Mouse (Mus musculus) forebrain, embryonic 11.5 days (tissue): Measurements from ENCODE around the gene Fam78a. TPM values are rescaled to one million over a fixed set of nuclear protein-coding genes. Genes with fewer than 3 reads are reported as not detected.

ENCODE experiments used
- ATAC-seq: fragments of 200-750 bp; cut with Nextera tagmentation; replicated peaks from 2 replicates; pipeline ENCODE4 v1.8.0; 2017; ENCODE audit warnings: moderate TSS enrichment; ENCODE audit not compliant: low FRiP score
- DNase-seq: peaks from one replicate; pipeline ENCODE4 v3.0.0-alpha.2; 2017; ENCODE audit warnings: low spot score
- H3K27ac ChIP-seq: fragments of 300-500 bp; sonication (generic); 2 replicates; pipeline ENCODE4 v1.5.1; 2014; ENCODE audit warnings: low read depth, low read length
- H3K27me3 ChIP-seq: fragments of 300-500 bp; sonication (generic); 2 replicates; pipeline ENCODE4 v1.6.1; 2014; ENCODE audit warnings: mild to moderate bottlenecking, low read length, mixed read lengths; ENCODE audit not compliant: control insufficient read depth, insufficient read depth
- H3K36me3 ChIP-seq: fragments of 300-500 bp; sonication (generic); 2 replicates; pipeline ENCODE4 v1.6.1; 2014; ENCODE audit warnings: mild to moderate bottlenecking, low read length, moderate library complexity, mixed read lengths; ENCODE audit not compliant: control insufficient read depth, insufficient read depth
- H3K4me1 ChIP-seq: fragments of 300-500 bp; sonication (generic); replicated peaks from 2 replicates; pipeline ENCODE4 v1.6.1; 2014; ENCODE audit warnings: low read length, mixed read lengths; ENCODE audit not compliant: control insufficient read depth, insufficient read depth
- H3K4me2 ChIP-seq: fragments of 300-500 bp; sonication (generic); 2 replicates; pipeline ENCODE4 v1.6.1; 2014; ENCODE audit warnings: low read depth, mild to moderate bottlenecking, low read length, moderate library complexity, mixed read lengths; ENCODE audit not compliant: severe bottlenecking
- H3K4me3 ChIP-seq: fragments of 300-500 bp; sonication (generic); 2 replicates; pipeline ENCODE4 v1.5.1; 2014; ENCODE audit warnings: low read depth, low read length
- H3K9ac ChIP-seq: fragments of 300-500 bp; sonication (generic); 2 replicates; pipeline ENCODE4 v1.6.1; 2014; ENCODE audit warnings: low read length
- H3K9me3 ChIP-seq: fragments of 300-500 bp; sonication (generic); 2 replicates; pipeline ENCODE4 v1.6.1; 2016; ENCODE audit warnings: low read length, mixed read lengths; ENCODE audit not compliant: control insufficient read depth
- WGBS: fragments of 180-500 bp; shearing (Covaris S2); extraction: QIAGEN DNeasy Blood & Tissue Kit; methylation state at CpG from one replicate; pipeline ENCODE4 v1.1.7; 2014; 5-methylcytosine and 5-hydroxymethylcytosine counted together
- polyA plus RNA-seq: library from polyadenylated mRNA; unstranded; fragments of >200 nt; fragmentation: Nextera tagmentation; extraction: Ambion mirVana; gene quantifications from 2 replicates; pipeline ENCODE4 v1.2.1, GENCODE M21; 2014

The Fam78a gene
- polyA plus RNA-seq, 1 experiment from 2014 or later = 1.5 TPM

DNA sequence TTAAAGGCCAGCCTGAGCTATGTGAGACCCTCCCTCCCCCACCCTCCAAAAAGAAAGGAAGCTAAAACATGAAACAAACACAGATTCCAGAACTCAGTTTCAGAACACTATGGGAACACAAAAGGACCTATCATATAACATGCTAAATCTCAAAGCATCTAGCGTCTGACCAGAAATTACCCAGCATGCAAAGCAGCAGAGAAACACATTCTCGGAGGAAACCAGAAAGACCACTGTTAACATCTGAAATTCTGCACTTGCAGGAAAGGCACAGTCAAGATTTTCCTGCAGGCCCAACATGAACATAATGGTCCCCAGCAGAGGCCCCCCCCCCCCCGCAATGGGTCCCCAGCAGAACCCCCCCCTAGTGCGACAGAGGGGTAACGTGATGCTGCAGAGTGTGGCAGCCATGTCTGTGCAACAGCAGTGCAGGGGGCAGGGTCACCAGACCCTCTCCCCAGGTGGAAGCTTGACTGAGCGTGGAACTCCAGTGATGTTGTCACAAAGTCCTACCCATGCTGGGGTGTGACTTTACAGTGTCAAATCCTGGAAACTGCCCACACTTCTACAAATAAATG is 24.3 kb downstream of the Fam78a start:
- no peaks in the 10 kb centered on the region; the same call in 1 of the 2 replicates for H3K4me1 ChIP-seq

DNA sequence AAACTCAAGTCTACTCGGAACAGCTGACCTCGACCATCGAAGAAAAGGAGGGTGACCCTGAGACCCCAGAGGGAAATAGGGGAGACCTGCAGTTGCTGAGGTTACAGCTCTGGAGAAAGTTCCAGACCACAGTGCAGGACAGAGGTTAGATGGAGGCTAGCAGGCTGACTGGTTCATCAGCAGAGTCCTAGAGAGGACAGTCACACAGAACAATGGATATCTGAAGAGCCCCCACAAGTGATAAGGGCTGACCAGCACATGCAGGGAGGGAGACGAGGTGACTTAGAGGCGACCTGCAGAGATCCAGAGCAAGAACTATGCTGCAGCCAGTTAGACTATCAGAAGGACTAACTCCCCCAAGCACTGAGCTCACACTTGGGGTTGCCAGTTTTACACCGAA is 25.0 kb downstream of the Fam78a start:
- Histone ChIP-seq H3K36me3 (no peaks in the 10 kb centered on the region; the same call in 1 of the 2 replicates), H3K27me3 (no peaks in the 10 kb centered on the region), H3K4me2 (no peak overlapping the region), H3K4me1 (no peaks in the 10 kb centered on the region; the same call in 1 of the 2 replicates), H3K9me3 (no peaks in the 10 kb centered on the region), H3K9ac (no peak overlapping the region), H3K27ac (no peak overlapping the region), H3K4me3 (no peak overlapping the region)
- no peak for ATAC-seq
- 74% methylated on average over 6 of the region's 6 CpGs for WGBS
- no peak for DNase-seq

More for the DNA sequence above, 24.3 kb downstream of the Fam78a start:
- H3K9ac ChIP-seq = no peak overlapping the region
- DNase-seq (no peak), ATAC-seq (no peak)
- WGBS = 76% methylated on average over 6 of the region's 6 CpGs
- no peak overlapping the region for H3K4me2 ChIP-seq
- no peaks in the 10 kb centered on the region; the same call in 1 of the 2 replicates for H3K36me3 ChIP-seq
- no peaks in the 10 kb centered on the region for H3K27me3 ChIP-seq
- H3K4me3 ChIP-seq = no peak overlapping the region
- no peak overlapping the region; the same call in 1 of the 2 replicates for H3K27ac ChIP-seq
- H3K9me3 ChIP-seq = no peaks in the 10 kb centered on the region

DNA sequence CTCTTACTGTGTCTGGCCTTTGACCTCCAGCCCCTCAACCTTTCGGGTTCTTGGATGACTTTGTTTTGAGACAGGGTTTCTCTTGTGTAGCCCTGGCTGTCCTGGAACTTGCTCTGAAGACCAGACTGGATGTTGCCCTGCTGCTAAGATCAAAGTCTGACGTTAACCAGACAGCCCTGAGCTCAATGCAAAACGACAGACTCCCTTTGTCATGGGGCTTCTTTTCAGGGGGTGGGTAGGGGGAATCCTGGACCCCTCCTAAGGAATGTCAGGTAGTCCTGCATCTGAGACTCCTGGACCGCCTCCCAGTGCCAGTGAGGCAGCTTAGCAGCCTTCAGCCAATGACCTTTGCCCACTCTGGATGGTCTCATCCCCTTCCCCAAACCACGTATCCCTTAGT is 25.9 kb downstream of the Fam78a start:
- H3K36me3 ChIP-seq = no peaks in the 10 kb centered on the region; the same call in 1 of the 2 replicates
- H3K4me3 ChIP-seq = no peak overlapping the region
- H3K27me3 ChIP-seq = no peaks in the 10 kb centered on the region
- H3K4me2 ChIP-seq = no peak overlapping the region
- DNase-seq = no peak
- no peak overlapping the region for H3K27ac ChIP-seq
- no peaks in the 10 kb centered on the region; the same call in 1 of the 2 replicates for H3K4me1 ChIP-seq
- no peak overlapping the region for H3K9ac ChIP-seq
- no peak for ATAC-seq
- no peaks in the 10 kb centered on the region for H3K9me3 ChIP-seq
- 49% methylated on average over 5 of the region's 5 CpGs for WGBS

DNA sequence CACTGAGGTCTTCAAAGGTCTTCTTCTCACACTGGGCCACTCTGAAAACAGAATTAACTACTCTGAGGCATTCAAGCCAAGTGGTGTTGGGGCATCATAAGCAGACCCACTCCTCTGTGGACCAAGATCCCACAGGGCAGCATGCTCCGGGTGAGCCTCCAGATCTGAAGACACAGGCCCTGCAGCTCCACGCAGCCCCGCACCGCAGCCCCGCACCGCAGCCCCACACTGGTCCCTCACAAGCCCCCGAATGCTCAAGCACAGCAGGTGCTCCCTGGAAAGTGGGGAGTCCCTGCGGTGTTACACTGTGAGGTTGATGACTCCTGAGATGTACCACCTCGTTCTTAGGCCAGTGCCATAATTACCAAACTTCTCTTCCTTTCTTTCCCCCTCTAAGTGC is 26.4 kb downstream of the Fam78a start:
- Histone ChIP-seq H3K27ac (no peak overlapping the region), H3K36me3 (no peaks in the 10 kb centered on the region; the same call in 1 of the 2 replicates), H3K9me3 (no peaks in the 10 kb centered on the region), H3K4me2 (no peak overlapping the region), H3K4me3 (no peak overlapping the region), H3K27me3 (no peaks in the 10 kb centered on the region), H3K9ac (no peak overlapping the region), H3K4me1 (no peaks in the 10 kb centered on the region; the same call in 1 of the 2 replicates)
- no peak for DNase-seq
- ATAC-seq = no peak
- WGBS = 72% methylated on average over 9 of the region's 9 CpGs

DNA sequence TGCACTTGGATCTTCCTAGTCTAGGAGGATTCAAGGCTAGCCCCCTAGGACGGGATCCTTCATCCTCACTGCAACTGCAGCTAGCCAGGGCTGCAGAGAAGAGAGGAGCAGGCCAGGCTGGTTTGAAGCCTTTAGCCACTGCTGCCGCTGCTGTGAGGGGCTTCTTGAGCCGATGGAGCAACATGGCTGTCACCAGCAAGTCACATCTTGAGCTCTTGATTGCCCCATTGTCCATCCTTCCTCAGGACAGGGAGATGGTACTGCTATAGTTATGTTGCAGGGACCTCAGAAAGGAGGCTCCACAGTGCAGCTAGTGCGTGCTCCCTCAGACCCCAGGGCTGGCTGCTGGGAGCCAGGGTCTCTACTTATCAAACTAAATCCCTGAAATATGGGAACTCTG is 26.9 kb downstream of the Fam78a start:
- Histone ChIP-seq H3K36me3 (no peaks in the 10 kb centered on the region; the same call in 1 of the 2 replicates), H3K4me1 (no peaks in the 10 kb centered on the region; the same call in 1 of the 2 replicates), H3K4me3 (no peak overlapping the region), H3K9me3 (no peaks in the 10 kb centered on the region), H3K27me3 (no peaks in the 10 kb centered on the region), H3K4me2 (no peak overlapping the region), H3K9ac (no peak overlapping the region), H3K27ac (no peak overlapping the region)
- ATAC-seq (no peak), DNase-seq (no peak)
- WGBS = 81% methylated on average over 4 of the region's 4 CpGs

DNA sequence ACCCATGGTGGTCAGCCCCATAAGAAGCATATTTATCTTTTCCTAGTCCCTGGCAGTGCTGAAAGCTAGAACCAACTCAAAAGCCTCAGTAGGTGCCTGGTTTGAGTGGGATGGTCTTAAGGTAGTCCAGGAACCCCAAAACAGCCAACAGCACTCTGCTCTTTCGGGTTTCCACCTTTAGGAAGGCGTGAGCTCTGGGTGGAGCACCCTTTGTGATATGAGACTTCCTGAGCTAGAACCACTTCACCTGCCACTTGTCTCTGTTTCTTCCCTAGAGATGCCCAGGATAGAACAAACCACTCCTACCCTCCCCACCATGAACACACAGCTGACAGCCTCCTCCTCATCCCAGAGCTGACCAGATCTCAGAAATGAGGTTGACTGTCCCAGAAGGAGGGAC is 27.3 kb downstream of the Fam78a start:
- no peak overlapping the region for H3K4me3 ChIP-seq
- H3K4me2 ChIP-seq = no peak overlapping the region
- no peaks in the 10 kb centered on the region for H3K9me3 ChIP-seq
- ATAC-seq (no peak), DNase-seq (no peak)
- peaks cover 3% of the 10 kb centered on the region for H3K36me3 ChIP-seq
- H3K4me1 ChIP-seq = no peaks in the 10 kb centered on the region; the same call in 1 of the 2 replicates
- no peak overlapping the region for H3K9ac ChIP-seq
- 87% methylated on average over 2 of the region's 2 CpGs for WGBS
- H3K27me3 ChIP-seq = no peaks in the 10 kb centered on the region
- H3K27ac ChIP-seq = no peak overlapping the region

DNA sequence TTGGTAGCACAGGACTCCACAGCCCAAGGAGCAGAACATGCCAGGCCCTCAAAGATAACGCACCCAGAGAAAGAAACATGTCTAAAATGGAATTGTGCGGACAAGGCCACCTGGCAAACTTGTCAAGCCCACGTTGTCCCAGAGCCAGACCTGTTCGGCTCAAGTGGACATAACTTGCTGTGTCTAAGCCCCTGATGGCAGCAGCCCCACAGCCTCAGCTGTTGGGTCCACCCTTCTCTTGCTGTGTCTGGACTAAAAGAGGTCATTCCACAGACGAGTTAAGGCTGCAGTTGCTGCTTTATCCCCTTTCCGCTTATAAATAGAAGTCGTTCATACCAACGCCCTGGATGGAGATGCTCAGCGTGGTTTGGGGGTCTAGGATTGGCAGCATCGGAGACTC is 28.1 kb downstream of the Fam78a start:
- 89% methylated on average over 10 of the region's 10 CpGs for WGBS
- no peak overlapping the region for H3K9ac ChIP-seq
- no peaks in the 10 kb centered on the region for H3K27me3 ChIP-seq
- H3K4me1 ChIP-seq = no peaks in the 10 kb centered on the region; the same call in 1 of the 2 replicates
- no peak overlapping the region for H3K4me3 ChIP-seq
- H3K4me2 ChIP-seq = no peak overlapping the region
- H3K36me3 ChIP-seq = peaks cover 7% of the 10 kb centered on the region
- DNase-seq (no peak), ATAC-seq (no peak)
- H3K27ac ChIP-seq = no peak overlapping the region
- H3K9me3 ChIP-seq = no peaks in the 10 kb centered on the region

DNA sequence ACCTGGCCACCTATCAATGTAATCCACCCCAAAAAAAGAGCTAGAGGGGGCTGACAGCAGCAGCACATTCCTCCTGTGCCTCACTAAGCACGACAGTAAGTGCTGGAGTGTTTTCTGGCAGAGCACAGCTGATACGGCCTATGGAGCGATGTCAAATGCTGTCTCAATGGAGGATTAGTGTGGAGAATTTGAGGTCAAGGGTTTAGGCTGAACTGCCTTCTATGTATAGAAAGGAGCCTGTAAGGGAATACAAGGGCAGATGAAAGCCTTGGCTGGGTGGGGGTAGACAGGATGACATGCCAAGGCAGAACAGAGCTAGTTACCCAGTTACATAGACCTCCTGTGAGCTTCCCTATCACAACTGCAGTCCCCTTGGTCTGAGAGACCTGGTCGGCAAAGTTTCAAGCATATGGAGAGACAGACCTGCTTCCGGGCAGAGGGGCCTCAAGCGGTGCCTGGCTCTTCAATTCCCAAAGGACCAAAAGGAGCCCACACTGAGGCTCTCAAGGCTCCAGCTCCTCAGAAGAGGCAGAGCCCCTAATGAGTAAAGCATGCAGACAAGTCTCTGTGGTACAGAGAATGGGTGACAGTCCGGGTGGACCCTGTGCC is 29.2 kb downstream of the Fam78a start:
- no peak overlapping the region for H3K27ac ChIP-seq
- peaks cover 8% of the 10 kb centered on the region; the same call in 1 of the 2 replicates for H3K36me3 ChIP-seq
- ATAC-seq (no peak), DNase-seq (no peak)
- H3K4me3 ChIP-seq = no peak overlapping the region
- H3K27me3 ChIP-seq = no peaks in the 10 kb centered on the region
- no peaks in the 10 kb centered on the region; the same call in 1 of the 2 replicates for H3K4me1 ChIP-seq
- 61% methylated on average over 7 of the region's 7 CpGs for WGBS
- no peak overlapping the region; the same call in 1 of the 2 replicates for H3K9ac ChIP-seq
- no peak overlapping the region for H3K4me2 ChIP-seq
- H3K9me3 ChIP-seq = no peaks in the 10 kb centered on the region
